1 mouse cellular context compared by ENCODE assay signal in the genomic region with DNA sequence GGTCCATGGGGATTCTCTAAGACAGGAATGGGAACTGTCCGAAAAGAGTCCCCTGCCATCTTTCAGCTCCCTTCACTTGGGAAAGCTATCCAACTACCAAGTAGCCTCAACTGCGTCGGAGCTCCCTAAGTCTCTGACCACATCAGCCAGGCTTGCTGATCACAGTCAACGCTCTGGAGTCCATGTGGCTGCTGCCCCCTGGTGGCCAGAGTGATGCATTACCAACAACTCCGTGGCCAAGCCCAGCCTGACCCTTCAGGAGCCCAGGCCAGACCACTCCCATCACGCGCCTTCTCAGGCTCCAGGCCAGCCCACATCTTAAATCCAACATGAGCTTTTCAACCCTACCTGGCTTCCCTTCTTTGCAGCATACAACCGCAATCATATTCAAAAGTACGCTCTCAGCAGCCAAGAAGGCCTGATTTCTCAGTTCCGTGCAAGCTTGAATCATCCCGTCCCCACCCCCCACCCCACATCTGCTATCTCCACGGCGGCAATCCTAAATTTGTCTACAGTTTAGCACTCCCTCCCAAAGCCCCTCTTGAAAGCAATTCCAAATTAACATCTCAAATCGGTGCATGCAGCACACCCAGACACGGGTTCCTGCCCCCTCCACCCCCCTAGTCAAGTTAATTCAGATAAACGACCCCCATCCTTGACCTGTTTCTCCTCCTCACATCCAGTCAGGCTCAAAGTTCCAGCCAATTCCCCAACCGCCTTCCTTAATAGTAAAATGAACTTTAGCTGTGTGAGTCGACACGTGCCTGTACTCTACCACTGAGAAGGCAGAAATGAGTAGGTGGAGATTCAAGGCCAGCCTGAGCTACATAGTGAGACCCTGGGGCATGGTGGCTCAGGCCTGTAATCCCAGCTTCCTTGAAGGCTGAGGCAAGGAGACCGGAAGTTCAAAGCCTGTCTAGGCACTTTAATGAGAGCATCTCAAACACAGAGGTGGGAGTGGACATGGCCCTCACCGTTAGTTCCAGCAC.
TF ChIP-seq lines count a peak whose summit lies in the region.

No protein-coding gene starts in this region.

TF ChIP-seq in MEL, 35 proteins besides CTCF, POLR2A, EP300 and RAD21 (continued from another document):
- TF ChIP-seq HCFC1 (IDR thresholded peaks at IDR 0.05; ENCODE audit: low read depth, low read length) (0 out of 2 replicates have a peak, but pooled peaks have one; percentile 17), SIN3A (IDR thresholded peaks at IDR 0.05; ENCODE audit: low read length) (peak; percentile 70), NRF1 (IDR thresholded peaks at IDR 0.05; ENCODE audit: insufficient read depth, low read depth, low read length, poor library complexity, severe bottlenecking) (no peak), NELFE (IDR thresholded peaks at IDR 0.05; ENCODE audit: low read depth, low read length) (peak; percentile 17; the same call in 1 of the 2 replicates), CHD1 (IDR thresholded peaks at IDR 0.05; ENCODE audit: low read depth, low read length) (no peak), POLR2AphosphoS2 (IDR thresholded peaks at IDR 0.05; ENCODE audit: low read length) (no peak), UBTF (IDR thresholded peaks at IDR 0.05; ENCODE audit: borderline replicate concordance, insufficient read depth, low read depth, low read length) (no peak), BHLHE40 (IDR thresholded peaks at IDR 0.05; ENCODE audit: borderline replicate concordance, low read depth, low read length) (no peak), ETS1 (IDR thresholded peaks at IDR 0.05; ENCODE audit: low read depth, low read length) (no peak), MYB (IDR thresholded peaks at IDR 0.05; ENCODE audit: low read depth, low read length) (no peak), ELF1 (IDR thresholded peaks at IDR 0.05; ENCODE audit: low read depth, low read length) (no peak), USF1 (IDR thresholded peaks at IDR 0.05; ENCODE audit: low read depth, low read length) (no peak), GATA1 (IDR thresholded peaks at IDR 0.05; ENCODE audit: low read depth, low read length) (no peak), ZC3H11A (IDR thresholded peaks at IDR 0.05; ENCODE audit: low read depth, low read length) (peak; percentile 99), USF2 (IDR thresholded peaks at IDR 0.05; ENCODE audit: borderline replicate concordance in 1 of 2, insufficient read depth in 1 of 2, low read depth in 1 of 2, low read length in 2 of 2) (no peak), RCOR1 (IDR thresholded peaks at IDR 0.05; ENCODE audit: low read depth, low read length) (no peak), ZMIZ1 (IDR thresholded peaks at IDR 0.05; ENCODE audit: low read depth, low read length) (no peak), E2F4 (IDR thresholded peaks at IDR 0.05; ENCODE audit: borderline replicate concordance, low read depth, low read length) (no peak), ZNF384 (IDR thresholded peaks at IDR 0.05; ENCODE audit: low read depth, low read length) (peak; percentile 20; the same call in 1 of the 2 replicates), CHD2 (IDR thresholded peaks at IDR 0.05; ENCODE audit: low read length) (no peak), SMC3 (IDR thresholded peaks at IDR 0.05; ENCODE audit: low read depth, low read length) (peak; percentile 99), MAFK (IDR thresholded peaks at IDR 0.05; ENCODE audit: borderline replicate concordance, low read depth, low read length) (no peak), ZKSCAN1 (IDR thresholded peaks at IDR 0.05; ENCODE audit: low read depth, low read length) (no peak)
